Mouse (Mus musculus): Measurements from ENCODE around the gene Bcl2l12. TPM values are rescaled to one million over a fixed set of nuclear protein-coding genes. Genes with fewer than 3 reads are reported as not detected.

Bcl2l12 gene
- polyA plus RNA-seq, 1 experiment from 2014 or later: 43.2 TPM

- Histone ChIP-seq H3K9ac (ENCODE audit: low read depth, low read length) (no peak overlapping the region), H3K9me3 (replicated peaks; ENCODE audit: control insufficient read depth, low read length) (no peaks in the 10 kb centered on the region), H3K4me3 (ENCODE audit: low read depth, low read length) (no peak overlapping the region), H3K27me3 (ENCODE audit: control insufficient read depth, insufficient read depth, low read length) (peaks cover 22% of the 10 kb centered on the region), H3K36me3 (ENCODE audit: control insufficient read depth, insufficient read depth, low read length) (no peaks in the 10 kb centered on the region), H3K4me2 (no peak overlapping the region), H3K4me1 (ENCODE audit: control insufficient read depth, insufficient read depth, low read length) (peaks cover 8% of the 10 kb centered on the region), H3K27ac (ENCODE audit: low read depth, low read length) (no peak overlapping the region)
- 71% methylated on average over 12 of the region's 12 CpGs for WGBS (ENCODE audit: insufficient replicate concordance)
- no peak for ATAC-seq (replicated peaks; ENCODE audit: insufficient number of reproducible peaks, low FRiP score, low TSS enrichment)
Measured at GRCm38 (mm10) chr7:44954091-44954885, 44.2 kb downstream of the Bcl2l12 start.

DNA sequence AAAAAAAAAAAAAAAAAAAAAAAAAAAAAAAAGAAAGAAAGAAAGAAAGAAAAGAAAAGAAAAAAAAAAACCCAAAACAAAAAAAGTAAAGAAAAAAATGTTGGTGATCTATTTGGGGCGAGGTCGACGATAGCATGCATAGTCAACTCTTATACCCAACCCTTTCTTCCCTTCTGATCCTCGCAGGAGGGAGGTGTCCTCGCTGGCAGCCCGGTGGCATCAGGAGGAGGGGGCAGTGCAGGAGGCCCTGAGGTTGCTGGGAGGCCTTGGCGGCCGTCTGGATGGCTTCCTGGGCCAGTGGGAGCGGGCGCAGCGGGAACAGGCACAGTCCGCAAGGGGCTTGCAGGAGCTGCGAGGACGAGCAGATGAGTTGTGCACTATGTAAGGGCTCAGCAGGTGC lies 45.0 kb downstream of the Bcl2l12 start:
- H3K4me3 ChIP-seq (ENCODE audit: low read depth, low read length): no peak overlapping the region
- no peak overlapping the region for H3K4me2 ChIP-seq
- H3K27ac ChIP-seq (ENCODE audit: low read depth, low read length): no peak overlapping the region
- peaks cover 8% of the 10 kb centered on the region for H3K4me1 ChIP-seq (ENCODE audit: control insufficient read depth, insufficient read depth, low read length)
- WGBS (ENCODE audit: insufficient replicate concordance): 57% methylated on average over 14 of the region's 14 CpGs
- H3K27me3 ChIP-seq (ENCODE audit: control insufficient read depth, insufficient read depth, low read length): peaks cover 22% of the 10 kb centered on the region
- ATAC-seq (replicated peaks; ENCODE audit: insufficient number of reproducible peaks, low FRiP score, low TSS enrichment): no peak
- no peak overlapping the region for H3K9ac ChIP-seq (ENCODE audit: low read depth, low read length)
- no peaks in the 10 kb centered on the region for H3K9me3 ChIP-seq (replicated peaks; ENCODE audit: control insufficient read depth, low read length)
- no peaks in the 10 kb centered on the region for H3K36me3 ChIP-seq (ENCODE audit: control insufficient read depth, insufficient read depth, low read length)

- H3K27ac ChIP-seq (ENCODE audit: low read depth, low read length): peak overlapping the region; percentile 62
- peak overlapping the region; percentile 94 for H3K4me2 ChIP-seq
- peaks cover 22% of the 10 kb centered on the region for H3K27me3 ChIP-seq (ENCODE audit: control insufficient read depth, insufficient read depth, low read length)
- 6% methylated on average over 24 of the region's 24 CpGs for WGBS (ENCODE audit: insufficient replicate concordance)
- ATAC-seq (replicated peaks; ENCODE audit: insufficient number of reproducible peaks, low FRiP score, low TSS enrichment): peak; percentile 84
- no peaks in the 10 kb centered on the region for H3K36me3 ChIP-seq (ENCODE audit: control insufficient read depth, insufficient read depth, low read length)
- peaks cover 8% of the 10 kb centered on the region for H3K4me1 ChIP-seq (ENCODE audit: control insufficient read depth, insufficient read depth, low read length)
- peak overlapping the region; percentile 69 for H3K9ac ChIP-seq (ENCODE audit: low read depth, low read length)
- H3K4me3 ChIP-seq (ENCODE audit: low read depth, low read length): peak overlapping the region; percentile 54
- no peaks in the 10 kb centered on the region for H3K9me3 ChIP-seq (replicated peaks; ENCODE audit: control insufficient read depth, low read length)
Measured at GRCm38 (mm10) chr7:44952611-44953306, 45.8 kb downstream of the Bcl2l12 start.

DNA sequence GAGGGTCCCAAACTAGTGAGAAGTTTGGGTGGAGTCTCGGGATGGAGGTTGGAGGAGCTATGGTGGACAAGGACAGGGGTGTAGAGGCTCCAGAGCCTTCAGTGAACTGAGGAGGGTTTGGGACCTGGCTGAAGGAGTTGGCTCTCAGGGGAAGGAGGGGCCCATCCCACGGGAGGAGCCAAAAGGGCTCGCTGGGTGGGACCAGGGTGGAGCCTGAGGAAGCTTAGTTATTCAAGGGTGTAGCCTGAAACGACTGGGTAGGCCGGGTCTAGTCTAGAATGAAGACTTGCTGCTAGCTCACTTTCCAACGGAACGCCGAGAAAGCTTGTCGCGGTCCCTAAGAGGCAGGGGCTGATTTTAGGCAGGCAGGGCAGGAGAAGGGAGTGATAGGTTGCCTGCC lies 46.6 kb downstream of the Bcl2l12 start:
- Histone ChIP-seq H3K9me3 (replicated peaks; ENCODE audit: control insufficient read depth, low read length) (no peaks in the 10 kb centered on the region), H3K4me2 (peak overlapping the region; percentile 94), H3K4me1 (ENCODE audit: control insufficient read depth, insufficient read depth, low read length) (peaks cover 8% of the 10 kb centered on the region), H3K36me3 (ENCODE audit: control insufficient read depth, insufficient read depth, low read length) (no peaks in the 10 kb centered on the region), H3K4me3 (ENCODE audit: low read depth, low read length) (peak overlapping the region; percentile 54), H3K27ac (ENCODE audit: low read depth, low read length) (no peak overlapping the region), H3K27me3 (ENCODE audit: control insufficient read depth, insufficient read depth, low read length) (peaks cover 22% of the 10 kb centered on the region), H3K9ac (ENCODE audit: low read depth, low read length) (0 out of 2 replicates have a peak overlapping the region, but pooled peaks have one; percentile 69)
- ATAC-seq (replicated peaks; ENCODE audit: insufficient number of reproducible peaks, low FRiP score, low TSS enrichment): peak; percentile 60
- WGBS (ENCODE audit: insufficient replicate concordance): under 1% methylated on average over 10 of the region's 10 CpGs

DNA sequence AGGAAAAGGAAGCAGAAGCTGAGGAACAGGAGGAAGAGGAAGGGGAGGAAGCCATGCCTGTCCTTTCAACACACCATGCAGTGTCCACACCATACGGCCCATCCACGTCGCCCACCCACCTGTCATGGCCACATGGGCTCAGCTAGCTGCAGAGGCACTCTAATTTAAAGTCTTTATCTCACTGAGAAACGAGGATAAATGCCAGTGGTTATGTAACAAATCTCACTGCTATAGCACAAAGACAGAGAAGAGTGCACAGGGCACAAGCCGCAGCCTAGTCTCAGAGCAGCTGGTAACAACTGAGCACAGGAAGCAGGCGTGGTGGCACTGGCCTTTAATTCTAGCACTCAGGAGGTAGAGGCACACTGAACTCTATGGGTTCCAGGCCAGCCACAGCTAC lies 48.6 kb downstream of the Bcl2l12 start:
- Histone ChIP-seq H3K27me3 (ENCODE audit: control insufficient read depth, insufficient read depth, low read length) (peaks cover 22% of the 10 kb centered on the region), H3K4me2 (no peak overlapping the region), H3K27ac (ENCODE audit: low read depth, low read length) (no peak overlapping the region), H3K4me1 (ENCODE audit: control insufficient read depth, insufficient read depth, low read length) (peaks cover 8% of the 10 kb centered on the region), H3K9ac (ENCODE audit: low read depth, low read length) (no peak overlapping the region), H3K9me3 (replicated peaks; ENCODE audit: control insufficient read depth, low read length) (no peaks in the 10 kb centered on the region), H3K4me3 (ENCODE audit: low read depth, low read length) (no peak overlapping the region), H3K36me3 (ENCODE audit: control insufficient read depth, insufficient read depth, low read length) (no peaks in the 10 kb centered on the region)
- 71% methylated on average over 6 of the region's 6 CpGs for WGBS (ENCODE audit: insufficient replicate concordance)
- no peak for ATAC-seq (replicated peaks; ENCODE audit: insufficient number of reproducible peaks, low FRiP score, low TSS enrichment)

GRCm38 (mm10) chr7:44942904-44943303 lies 55.6 kb downstream of the Bcl2l12 start, which contains the start of gene Tsks:
Gene Tsks (plus strand): TSS chr7:44943204.
- Histone ChIP-seq H3K9ac (ENCODE audit: low read depth, low read length) (no peak within 1 kb of the TSS), H3K9me3 (replicated peaks; ENCODE audit: control insufficient read depth, low read length) (no peaks in the 10 kb centered on the region), H3K27me3 (ENCODE audit: control insufficient read depth, insufficient read depth, low read length) (no peaks in the 10 kb centered on the region), H3K27ac (ENCODE audit: low read depth, low read length) (no peak within 1 kb of the TSS), H3K4me3 (ENCODE audit: low read depth, low read length) (no peak within 1 kb of the TSS), H3K36me3 (ENCODE audit: control insufficient read depth, insufficient read depth, low read length) (no peaks in the 10 kb centered on the region), H3K4me1 (ENCODE audit: control insufficient read depth, insufficient read depth, low read length) (no peaks in the 10 kb centered on the region), H3K4me2 (no peak within 1 kb of the TSS)
- WGBS (ENCODE audit: insufficient replicate concordance): 75% methylated on average over 7 of the region's 7 CpGs
- ATAC-seq (replicated peaks; ENCODE audit: insufficient number of reproducible peaks, low FRiP score, low TSS enrichment): no peak

Small RNAs within 50 kb of the gene (microRNA-seq; reads per million reads assigned to microRNA genes)
- 1.2 reads per million, percentile 16 among the genes with 10 or more reads in this experiment for gene Mir7054 (ENCODE audit: borderline number of aligned reads)

Other genes starting within 250 kb of the Bcl2l12 start
- 0.58 and 1.2 TPM in 2 replicates for gene Zfp473, start 247.7 kb downstream of the Bcl2l12 start, polyA plus RNA-seq (2014; fragmentation: Nextera tagmentation; extraction: Ambion mirVana)
- 49.0 and 57.5 TPM in 2 replicates for gene Nup62, start 182.6 kb downstream of the Bcl2l12 start, polyA plus RNA-seq (2014; fragmentation: Nextera tagmentation; extraction: Ambion mirVana)
- 0.14 and 1.2 TPM in 2 replicates for gene Il4i1, start 182.3 kb downstream of the Bcl2l12 start, polyA plus RNA-seq (2014; fragmentation: Nextera tagmentation; extraction: Ambion mirVana)
- gene Atf5, start 182.1 kb downstream of the Bcl2l12 start, polyA plus RNA-seq (2014; fragmentation: Nextera tagmentation; extraction: Ambion mirVana): 1.6 and 1.9 TPM in 2 replicates
- 38.6 and 53.9 TPM in 2 replicates for gene Akt1s1, start 149.7 kb downstream of the Bcl2l12 start, polyA plus RNA-seq (2014; fragmentation: Nextera tagmentation; extraction: Ambion mirVana)
- gene Tbc1d17, start 149.6 kb downstream of the Bcl2l12 start, polyA plus RNA-seq (2014; fragmentation: Nextera tagmentation; extraction: Ambion mirVana): 48.2 and 49.2 TPM in 2 replicates
- gene Pnkp, start 141.6 kb downstream of the Bcl2l12 start, polyA plus RNA-seq (2014; fragmentation: Nextera tagmentation; extraction: Ambion mirVana): 18.9 and 19.2 TPM in 2 replicates
- 205 and 218 TPM in 2 replicates for gene Ptov1, start 128.9 kb downstream of the Bcl2l12 start, polyA plus RNA-seq (2014; fragmentation: Nextera tagmentation; extraction: Ambion mirVana)
- gene Med25, start 106.0 kb downstream of the Bcl2l12 start, polyA plus RNA-seq (2014; fragmentation: Nextera tagmentation; extraction: Ambion mirVana): 47.3 and 51.9 TPM in 2 replicates
- gene Fuz, start 102.6 kb downstream of the Bcl2l12 start, polyA plus RNA-seq (2014; fragmentation: Nextera tagmentation; extraction: Ambion mirVana): 12.2 and 12.8 TPM in 2 replicates
- 69.1 and 77.3 TPM in 2 replicates for gene Ap2a1, start 69.2 kb downstream of the Bcl2l12 start, polyA plus RNA-seq (2014; fragmentation: Nextera tagmentation; extraction: Ambion mirVana)
- gene Tsks, start 55.5 kb downstream of the Bcl2l12 start, polyA plus RNA-seq (2014; fragmentation: Nextera tagmentation; extraction: Ambion mirVana): not detected in 2 replicates
- gene Cpt1c, start 23.9 kb downstream of the Bcl2l12 start, polyA plus RNA-seq (2014; fragmentation: Nextera tagmentation; extraction: Ambion mirVana): 10.0 and 10.5 TPM in 2 replicates
- gene Prmt1, start 12.1 kb downstream of the Bcl2l12 start, polyA plus RNA-seq (2014; fragmentation: Nextera tagmentation; extraction: Ambion mirVana): 179 and 194 TPM in 2 replicates
- gene Irf3, start 1.1 kb downstream of the Bcl2l12 start, polyA plus RNA-seq (2014; fragmentation: Nextera tagmentation; extraction: Ambion mirVana): 57.3 and 61.4 TPM in 2 replicates
- gene Scaf1, start 17.7 kb upstream of the Bcl2l12 start, polyA plus RNA-seq (2014; fragmentation: Nextera tagmentation; extraction: Ambion mirVana): 37.9 and 42.5 TPM in 2 replicates
- gene Rras, start 19.2 kb upstream of the Bcl2l12 start, polyA plus RNA-seq (2014; fragmentation: Nextera tagmentation; extraction: Ambion mirVana): 74.4 and 76.1 TPM in 2 replicates
- gene Prr12, start 54.2 kb upstream of the Bcl2l12 start, polyA plus RNA-seq (2014; fragmentation: Nextera tagmentation; extraction: Ambion mirVana): 7.9 and 12.1 TPM in 2 replicates
- gene Nosip, start 63.7 kb upstream of the Bcl2l12 start, polyA plus RNA-seq (2014; fragmentation: Nextera tagmentation; extraction: Ambion mirVana): 54.2 and 58.9 TPM in 2 replicates
- 11.7 and 13.3 TPM in 2 replicates for gene Prrg2, start 64.0 kb upstream of the Bcl2l12 start, polyA plus RNA-seq (2014; fragmentation: Nextera tagmentation; extraction: Ambion mirVana)
- 339 and 341 TPM in 2 replicates for gene Rcn3, start 93.5 kb upstream of the Bcl2l12 start, polyA plus RNA-seq (2014; fragmentation: Nextera tagmentation; extraction: Ambion mirVana)
- 15.1 and 20.5 TPM in 2 replicates for gene Fcgrt, start 105.1 kb upstream of the Bcl2l12 start, polyA plus RNA-seq (2014; fragmentation: Nextera tagmentation; extraction: Ambion mirVana)
- 1,168 and 1,305 TPM in 2 replicates for gene Rps11, start 125.7 kb upstream of the Bcl2l12 start, polyA plus RNA-seq (2014; fragmentation: Nextera tagmentation; extraction: Ambion mirVana)
- gene Rpl13a, start 130.0 kb upstream of the Bcl2l12 start, polyA plus RNA-seq (2014; fragmentation: Nextera tagmentation; extraction: Ambion mirVana): 981 and 1,056 TPM in 2 replicates
- 0.21 TPM in 2 replicates for gene Gm45713, start 137.5 kb upstream of the Bcl2l12 start, polyA plus RNA-seq (2014; fragmentation: Nextera tagmentation; extraction: Ambion mirVana)
- gene Flt3l, start 137.7 kb upstream of the Bcl2l12 start, polyA plus RNA-seq (2014; fragmentation: Nextera tagmentation; extraction: Ambion mirVana): 1.6 and 2.5 TPM in 2 replicates
- gene Pih1d1, start 155.6 kb upstream of the Bcl2l12 start, polyA plus RNA-seq (2014; fragmentation: Nextera tagmentation; extraction: Ambion mirVana): 99.1 and 99.6 TPM in 2 replicates
- 28.7 and 28.9 TPM in 2 replicates for gene Aldh16a1, start 155.9 kb upstream of the Bcl2l12 start, polyA plus RNA-seq (2014; fragmentation: Nextera tagmentation; extraction: Ambion mirVana)
- gene Slc17a7, start 165.2 kb upstream of the Bcl2l12 start, polyA plus RNA-seq (2014; fragmentation: Nextera tagmentation; extraction: Ambion mirVana): 3.0 and 3.7 TPM in 2 replicates
- not detected in 2 replicates for gene Gfy, start 180.9 kb upstream of the Bcl2l12 start, polyA plus RNA-seq (2014; fragmentation: Nextera tagmentation; extraction: Ambion mirVana)
- gene Pth2, start 182.3 kb upstream of the Bcl2l12 start, polyA plus RNA-seq (2014; fragmentation: Nextera tagmentation; extraction: Ambion mirVana): 0.68 TPM in 1 of 2 replicates, not detected in the other
- 0.39 and 0.70 TPM in 2 replicates for gene Ccdc155, start 206.2 kb upstream of the Bcl2l12 start, polyA plus RNA-seq (2014; fragmentation: Nextera tagmentation; extraction: Ambion mirVana)
- gene Dkkl1, start 213.4 kb upstream of the Bcl2l12 start, polyA plus RNA-seq (2014; fragmentation: Nextera tagmentation; extraction: Ambion mirVana): 1.9 and 2.4 TPM in 2 replicates
- gene Tead2, start 217.0 kb upstream of the Bcl2l12 start, polyA plus RNA-seq (2014; fragmentation: Nextera tagmentation; extraction: Ambion mirVana): 129 and 131 TPM in 2 replicates
- 2.1 and 2.2 TPM in 2 replicates for gene Cd37, start 240.4 kb upstream of the Bcl2l12 start, polyA plus RNA-seq (2014; fragmentation: Nextera tagmentation; extraction: Ambion mirVana)
- 0.32 and 0.47 TPM in 2 replicates for gene Slc6a16, start 242.4 kb upstream of the Bcl2l12 start, polyA plus RNA-seq (2014; fragmentation: Nextera tagmentation; extraction: Ambion mirVana)